Mouse (Mus musculus) ES-E14 (cell line): ENCODE measurements around the gene Adcy7.

ENCODE experiments used
- HCFC1 ChIP-seq: IDR thresholded peaks from 2 replicates; pipeline ENCODE4 v1.6.1; 2012; ENCODE audit warnings: low read length, inconsistent platforms, borderline replicate concordance; ENCODE audit not compliant: insufficient read depth
- MAFK ChIP-seq: IDR thresholded peaks from 2 replicates; pipeline ENCODE4 v1.6.1; 2014; ENCODE audit warnings: mild to moderate bottlenecking, low read depth, low read length, inconsistent platforms; ENCODE audit not compliant: insufficient read depth
- ZC3H11A ChIP-seq: IDR thresholded peaks from 2 replicates; pipeline ENCODE4 v1.6.1; 2012; ENCODE audit warnings: low read depth, mild to moderate bottlenecking, inconsistent platforms, low read length, borderline replicate concordance

GRCm38 (mm10) chr8:88357946-88358345, 85.7 kb downstream of the Adcy7 start:
- TF ChIP-seq ZC3H11A (no peak), HCFC1 (no peak), MAFK (no peak)
